32 mouse cellular contexts compared by ENCODE assay signal in the genomic region with DNA sequence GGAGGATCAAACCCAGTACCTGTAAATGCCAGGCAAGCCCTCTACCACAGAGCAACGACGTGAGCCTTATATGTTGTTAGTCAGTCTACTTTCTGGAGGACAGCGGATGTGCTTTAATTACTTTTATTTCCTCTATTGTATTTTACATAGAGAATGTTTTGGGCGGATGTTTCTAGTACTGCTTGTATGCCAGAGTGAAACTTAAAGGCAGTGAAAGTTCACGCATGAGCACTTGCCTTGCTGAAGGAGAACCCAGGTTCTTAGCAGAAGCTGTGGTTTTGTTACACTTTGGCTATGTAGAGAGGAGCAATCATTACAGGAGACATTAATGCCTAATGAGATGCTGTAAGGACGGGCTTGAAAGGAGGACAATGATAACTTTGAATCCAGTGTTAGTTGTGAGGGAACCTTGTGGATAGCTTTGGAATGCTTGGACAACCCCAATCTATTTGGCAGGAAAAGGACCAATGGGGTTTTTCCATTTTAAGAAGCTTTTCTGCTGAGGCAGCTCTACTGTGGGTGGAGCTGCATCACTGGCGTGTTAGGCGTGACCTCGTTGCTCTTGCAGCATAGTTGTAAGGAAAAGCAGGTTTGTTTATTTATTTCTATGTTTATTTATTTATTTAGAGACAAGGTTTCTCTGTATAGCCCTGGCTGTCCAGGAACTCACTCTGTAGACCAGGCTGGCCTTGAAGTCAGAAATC. TPM values are rescaled to one million over a fixed set of nuclear protein-coding genes. Genes with fewer than 3 reads are reported as not detected.
DNase-seq lines count a peak whose midpoint lies in the region; TF ChIP-seq lines count a peak whose summit lies in the region.
"Had no signal": no experiment of that assay in that cellular context is flagged by ENCODE, and none has a peak within 500 bp of the region (broad histone marks: within the 10 kb centered on the region; RNA-seq: fewer than 3 reads in every experiment).

No protein-coding gene starts in this region.

- H3K27ac ChIP-seq in spleen, adult 2 months (ENCODE audit: insufficient read depth, low read length): peak overlapping the region; percentile 67
- H3K27ac ChIP-seq in CH12.LX (ENCODE audit: insufficient read depth, low read depth): no peak overlapping the region
- H3K27ac ChIP-seq in limb, embryonic 10.5 days: no peak overlapping the region
- H3K27ac ChIP-seq: embryonic facial prominence, embryonic 13.5 days; forebrain, embryonic 13.5 days; hindbrain, embryonic 15.5 days; kidney, postnatal 0 days; liver, embryonic 12.5 days; midbrain, embryonic 15.5 days; neural tube, embryonic 15.5 days; stomach, embryonic 15.5 days had no signal

- H3K27me3 ChIP-seq in spleen, adult 2 months (ENCODE audit: control insufficient read depth, insufficient read depth, low read length): no peaks in the 10 kb centered on the region
- H3K27me3 ChIP-seq in CH12.LX (replicated peaks): no peaks in the 10 kb centered on the region
- no peaks in the 10 kb centered on the region for H3K27me3 ChIP-seq in splenic B cell, adult 2 months (ENCODE audit: control insufficient read depth, insufficient read depth, low read length, poor library complexity, severe bottlenecking)
- H3K27me3 ChIP-seq in limb, embryonic 10.5 days (ENCODE audit: low read depth, poor library complexity, severe bottlenecking): no peaks in the 10 kb centered on the region
- H3K27me3 ChIP-seq: embryonic facial prominence, embryonic 13.5 days; forebrain, embryonic 13.5 days; hindbrain, embryonic 15.5 days; liver, embryonic 12.5 days; midbrain, embryonic 15.5 days; neural tube, embryonic 15.5 days; Patski; stomach, embryonic 15.5 days had no signal

- DNase-seq in spleen, adult 2 months (ENCODE audit: low read depth in 1 of 2, low spot score in 2 of 2): peak; percentile 32 to 62
- DNase-seq in spleen, postnatal 14 days (ENCODE audit: low spot score in 2 of 2): no peak
- DNase-seq in CH12.LX (ENCODE audit: extremely low read depth): peak; percentile 19
- peak; percentile 18 for DNase-seq in induced T-regulatory cell, adult 2 months (ENCODE audit: low read depth)
- peak; percentile 81 for DNase-seq in splenic B cell, adult 2 months (ENCODE audit: low read depth, low spot score)
- DNase-seq in limb, embryonic 10.5 days (ENCODE audit: low spot score): no peak
- DNase-seq in lung, adult 18-20 months: no peak
- no peak for DNase-seq in adrenal gland, adult (ENCODE audit: inconsistent age in 2 of 2, low spot score in 1 of 2)
- DNase-seq: adrenal gland, adult 8-10 months; cerebellum, adult 18-20 months; cerebellum, postnatal 25 days; embryo, embryonic 11 days; gastrocnemius, postnatal 10 days; kidney, adult 18-20 months; lung, embryonic 14.5 days; thymus, postnatal 36 days had no signal

- no peaks in the 10 kb centered on the region for H3K79me2 ChIP-seq in CH12.LX (replicated peaks; ENCODE audit: control insufficient read depth, extremely low read depth, insufficient read depth, poor library complexity, severe bottlenecking)

- H3K4me3 ChIP-seq in spleen, adult 2 months (ENCODE audit: extremely low read depth, insufficient read depth, insufficient read length): peak overlapping the region; percentile 9; the same call in 1 of the 2 replicates
- H3K4me3 ChIP-seq in CH12.LX (replicated peaks in 1 of 3; ENCODE audit: low read depth in 2 of 3, low read length in 2 of 3, poor library complexity in 1 of 3): no peak overlapping the region
- no peak overlapping the region for H3K4me3 ChIP-seq in limb, embryonic 10.5 days
- H3K4me3 ChIP-seq: embryonic facial prominence, embryonic 13.5 days; erythroblast, embryonic 14.5 days; forebrain, embryonic 13.5 days; hindbrain, embryonic 15.5 days; liver, embryonic 12.5 days; midbrain, embryonic 15.5 days; myocyte; neural tube, embryonic 15.5 days; stomach, embryonic 15.5 days had no signal

- H3K9me3 ChIP-seq in CH12.LX (replicated peaks; ENCODE audit: low read length): no peaks in the 10 kb centered on the region
- no peaks in the 10 kb centered on the region for H3K9me3 ChIP-seq in limb, embryonic 10.5 days (replicated peaks)
- H3K9me3 ChIP-seq: embryonic facial prominence, embryonic 13.5 days; forebrain, embryonic 13.5 days; hindbrain, embryonic 15.5 days; liver, embryonic 12.5 days; midbrain, embryonic 15.5 days; neural tube, embryonic 15.5 days; stomach, embryonic 15.5 days had no signal

- dilution Hi-C loops in CH12.LX (cut with MboI; ENCODE audit: extremely low pct_ligation_motif_present, extremely low pct_unique_long_range_greater_than_20kb, low sequenced_read_pairs): no loop called here

- H3K4me2 ChIP-seq in CH12.LX (ENCODE audit: insufficient read depth, low read depth, poor library complexity, severe bottlenecking): peak overlapping the region; percentile 88
- H3K4me2 ChIP-seq: embryonic facial prominence, embryonic 13.5 days; forebrain, embryonic 13.5 days; heart, embryonic 11.5 days; hindbrain, embryonic 15.5 days; liver, embryonic 12.5 days; lung, embryonic 14.5 days; midbrain, embryonic 15.5 days; neural tube, embryonic 15.5 days; stomach, embryonic 15.5 days had no signal

- no peak for TF ChIP-seq EP300 in CH12.LX (IDR thresholded peaks at IDR 0.05; ENCODE audit: low read length)

- TF ChIP-seq CTCF in spleen, adult 2 months (IDR thresholded peaks at IDR 0.05; ENCODE audit: extremely low read depth, insufficient read depth, insufficient read length, insufficient replicate concordance): no peak
- no peak for TF ChIP-seq CTCF in CH12.LX (conservative IDR thresholded peaks at IDR 0.05 in 1 of 2, IDR thresholded peaks at IDR 0.05 in 1 of 2; ENCODE audit: low read depth in 2 of 2, low read length in 2 of 2)

- WGBS in spleen, adult 2 months: 32% methylated on average over 9 of the region's 9 CpGs
- WGBS in limb, embryonic 10.5 days: 90% methylated on average over 9 of the region's 9 CpGs

- H3K4me1 ChIP-seq in spleen, adult 2 months (ENCODE audit: control insufficient read depth, insufficient read depth, insufficient read length): no peaks in the 10 kb centered on the region; the same call in 1 of the 2 replicates
- peaks cover 8 to 21% of the 10 kb centered on the region in 2 experiments; a peak in 3 of 4 replicates for H3K4me1 ChIP-seq in CH12.LX (ENCODE audit: control insufficient read depth in 1 of 2, insufficient read depth in 2 of 2)
- H3K4me1 ChIP-seq in limb, embryonic 10.5 days: no peaks in the 10 kb centered on the region
- H3K4me1 ChIP-seq: embryonic facial prominence, embryonic 13.5 days; forebrain, embryonic 13.5 days; liver, embryonic 12.5 days; midbrain, embryonic 15.5 days; neural tube, embryonic 15.5 days; stomach, embryonic 15.5 days had no signal

- no peak overlapping the region for H3K9ac ChIP-seq in CH12.LX (ENCODE audit: insufficient read depth, low read depth)
- H3K9ac ChIP-seq: embryonic facial prominence, embryonic 13.5 days; forebrain, embryonic 13.5 days; hindbrain, embryonic 15.5 days; liver, embryonic 12.5 days; lung, embryonic 14.5 days; midbrain, embryonic 15.5 days; neural tube, embryonic 15.5 days; stomach, embryonic 15.5 days had no signal

- in situ Hi-C loops in CH12.LX (cut with MboI; ENCODE audit: low pct_ligation_motif_present, low pct_unique_long_range_greater_than_20kb, low sequenced_read_pairs): no loop called here

- H3K36me3 ChIP-seq in spleen, adult 2 months (ENCODE audit: control insufficient read depth, insufficient read depth, low read length): no peaks in the 10 kb centered on the region
- H3K36me3 ChIP-seq in CH12.LX (replicated peaks in 1 of 2; ENCODE audit: control insufficient read depth in 1 of 2, insufficient read depth in 1 of 2, low read length in 1 of 2): no peaks in the 10 kb centered on the region
- no peaks in the 10 kb centered on the region for H3K36me3 ChIP-seq in splenic B cell, adult 2 months (ENCODE audit: control insufficient read depth, insufficient read depth, low read length, poor library complexity, severe bottlenecking)
- no peaks in the 10 kb centered on the region for H3K36me3 ChIP-seq in limb, embryonic 10.5 days
- H3K36me3 ChIP-seq: embryonic facial prominence, embryonic 13.5 days; hindbrain, embryonic 15.5 days; liver, embryonic 12.5 days; midbrain, embryonic 15.5 days; neural tube, embryonic 15.5 days; stomach, embryonic 15.5 days had no signal

- TF ChIP-seq RAD21 in CH12.LX (IDR thresholded peaks at IDR 0.05; ENCODE audit: low read depth, low read length): no peak

- no peak for TF ChIP-seq POLR2A in spleen, adult 2 months (IDR thresholded peaks at IDR 0.05; ENCODE audit: low read depth, low read length)
- no peak for TF ChIP-seq POLR2A in CH12.LX (IDR thresholded peaks at IDR 0.05; ENCODE audit: low read depth, low read length)

TF ChIP-seq in CH12.LX, 34 proteins besides CTCF, POLR2A, EP300 and RAD21:
- TF ChIP-seq E2F4 (IDR thresholded peaks at IDR 0.05; ENCODE audit: insufficient replicate concordance, low read depth, low read length) (no peak), MAFK (IDR thresholded peaks at IDR 0.05; ENCODE audit: insufficient replicate concordance, low read length) (peak; percentile 79)
TF ChIP-seq in CH12.LX: peak in this region for 1.

RNA-seq across cellular contexts. Expression of gene Map3k19, which starts 4.3 kb away (rescaled TPM):
- 1.2 and 2.1 TPM in 2 replicates for polyA plus RNA-seq in spleen, adult 2 months (2012; rRNA removed)
- total RNA-seq in CH12.LX (2012; rRNA removed) (0.04 TPM in 2 replicates), CH12.LX (2014; rRNA removed) (0.05 TPM in 1 of 2 replicates, not detected in the other)
- not detected in 2 replicates for polyA plus RNA-seq in CH12.LX (2012; ENCODE audit: insufficient read length, low read depth)
- not detected in 2 replicates for polyA plus RNA-seq in limb, embryonic 10.5 days (2016; fragmentation: Nextera tagmentation; extraction: Ambion mirVana)
- total RNA-seq: ES-E14 had no signal
- polyA plus RNA-seq: embryonic facial prominence, embryonic 13.5 days; erythroblast, embryonic 14.5 days; heart, embryonic 11.5 days; heart, postnatal 0 days; kidney, postnatal 0 days; limb, embryonic 11.5 days; liver, embryonic 12.5 days; Patski; small intestine, adult 2 months; stomach, embryonic 15.5 days had no signal

RNA-seq across cellular contexts. Expression of gene Rab3gap1, which starts 9.5 kb away (rescaled TPM):
- 17.7 and 19.8 TPM in 2 replicates for polyA plus RNA-seq in spleen, adult 2 months (2012; rRNA removed)
- 35.1 and 37.5 TPM in 2 replicates for total RNA-seq in CH12.LX (2012; rRNA removed)
- total RNA-seq in CH12.LX (2014; rRNA removed): 21.8 and 22.6 TPM in 2 replicates
- 21.7 and 21.9 TPM in 2 replicates for polyA plus RNA-seq in CH12.LX (2012; ENCODE audit: insufficient read length, low read depth)
- polyA plus RNA-seq in limb, embryonic 10.5 days (2016; fragmentation: Nextera tagmentation; extraction: Ambion mirVana): 13.6 and 17.0 TPM in 2 replicates

Comparison
In these comparisons a context has a peak if more than half of its experiments do, and no peak if none do; other contexts are left out.
1. DNase-seq: peak in spleen, adult 2 months (2 of 2), CH12.LX (single experiment), induced T-regulatory cell, adult 2 months (single experiment) and splenic B cell, adult 2 months (single experiment); none in spleen, postnatal 14 days (0 of 2), limb, embryonic 10.5 days (single experiment), lung, adult 18-20 months (0 of 2) and adrenal gland, adult (0 of 2).